Mouse (Mus musculus): ENCODE measurements around the gene Plgrkt. TPM values are rescaled to one million over a fixed set of nuclear protein-coding genes. Genes with fewer than 3 reads are reported as not detected.

Gene Plgrkt
- total and polyA plus RNA-seq, 3 experiments, result 22.9 to 29.9 (median 28.1) TPM

GRCm38 (mm10) chr19:29370545-29371283 is 3.5 kb upstream of the Plgrkt start:
- TF ChIP-seq CTCF (IDR thresholded peaks at IDR 0.05) (0 out of 2 replicates have a peak, but pooled peaks have one; percentile 20), POLR2A (IDR thresholded peaks at IDR 0.05; ENCODE audit: insufficient read depth, low read depth, low read length) (no peak)
- no peak overlapping the region for H3K27ac ChIP-seq
- no peaks in the 10 kb centered on the region for H3K79me2 ChIP-seq (replicated peaks; ENCODE audit: control insufficient read depth, insufficient read depth, low read length)
- no peaks in the 10 kb centered on the region for H3K36me3 ChIP-seq (ENCODE audit: control insufficient read depth, insufficient read depth, low read length)
- no peak overlapping the region for H3K4me3 ChIP-seq
- 93% methylated on average over 7 of the region's 7 CpGs for WGBS
- no peak for DNase-seq
- H3K4me1 ChIP-seq (ENCODE audit: control insufficient read depth, insufficient read depth, low read length), result peaks cover 1% of the 10 kb centered on the region
- intact Hi-C loops (cut with DNase I), result loop anchor here (5.0 kb wide), 2 partner anchors 47 to 437 kb away; partner anchors contain the start of gene 9930021J03Rik
- no peak overlapping the region for H3K9ac ChIP-seq (ENCODE audit: low read depth, low read length)
- no peaks in the 10 kb centered on the region for H3K27me3 ChIP-seq (ENCODE audit: control insufficient read depth, insufficient read depth, low read length)

DNA sequence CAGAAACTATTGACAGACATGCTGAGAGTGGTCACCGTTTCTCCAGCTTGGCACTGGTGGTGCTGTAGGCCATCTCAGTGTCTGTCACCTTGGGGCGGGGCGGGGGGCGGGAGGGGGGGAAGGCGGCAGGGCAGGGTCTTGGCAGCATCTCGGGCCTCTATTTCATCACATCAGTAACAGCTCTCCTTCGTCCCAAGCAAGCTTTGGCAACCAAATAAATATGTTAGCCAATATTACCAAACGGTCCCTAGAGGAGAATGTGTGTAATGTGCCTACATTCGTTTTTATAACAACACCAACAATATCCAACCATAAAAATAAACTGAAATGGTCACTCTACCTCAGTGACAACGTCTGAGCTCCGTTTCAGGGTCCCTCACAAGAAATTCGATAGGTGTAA is 2.9 kb upstream of the Plgrkt start:
- Histone ChIP-seq H3K36me3 (ENCODE audit: control insufficient read depth, insufficient read depth, low read length) (no peaks in the 10 kb centered on the region), H3K27me3 (ENCODE audit: control insufficient read depth, insufficient read depth, low read length) (no peaks in the 10 kb centered on the region), H3K79me2 (replicated peaks; ENCODE audit: control insufficient read depth, insufficient read depth, low read length) (no peaks in the 10 kb centered on the region), H3K9ac (ENCODE audit: low read depth, low read length) (no peak overlapping the region), H3K27ac (no peak overlapping the region), H3K4me1 (ENCODE audit: control insufficient read depth, insufficient read depth, low read length) (peaks cover 1% of the 10 kb centered on the region), H3K4me3 (no peak overlapping the region)
- DNase-seq, result no peak
- intact Hi-C loops (cut with DNase I), result loop anchor here (5.0 kb wide), 2 partner anchors 47 to 437 kb away; partner anchors contain the start of gene 9930021J03Rik
- WGBS, result 59% methylated on average over 12 of the region's 12 CpGs
- no peak for TF ChIP-seq POLR2A (IDR thresholded peaks at IDR 0.05; ENCODE audit: insufficient read depth, low read depth, low read length)
- TF ChIP-seq EP300 (IDR thresholded peaks at IDR 0.05; ENCODE audit: insufficient read depth, low read depth, low read length), result no peak
- TF ChIP-seq CTCF (IDR thresholded peaks at IDR 0.05), result no peak

DNA sequence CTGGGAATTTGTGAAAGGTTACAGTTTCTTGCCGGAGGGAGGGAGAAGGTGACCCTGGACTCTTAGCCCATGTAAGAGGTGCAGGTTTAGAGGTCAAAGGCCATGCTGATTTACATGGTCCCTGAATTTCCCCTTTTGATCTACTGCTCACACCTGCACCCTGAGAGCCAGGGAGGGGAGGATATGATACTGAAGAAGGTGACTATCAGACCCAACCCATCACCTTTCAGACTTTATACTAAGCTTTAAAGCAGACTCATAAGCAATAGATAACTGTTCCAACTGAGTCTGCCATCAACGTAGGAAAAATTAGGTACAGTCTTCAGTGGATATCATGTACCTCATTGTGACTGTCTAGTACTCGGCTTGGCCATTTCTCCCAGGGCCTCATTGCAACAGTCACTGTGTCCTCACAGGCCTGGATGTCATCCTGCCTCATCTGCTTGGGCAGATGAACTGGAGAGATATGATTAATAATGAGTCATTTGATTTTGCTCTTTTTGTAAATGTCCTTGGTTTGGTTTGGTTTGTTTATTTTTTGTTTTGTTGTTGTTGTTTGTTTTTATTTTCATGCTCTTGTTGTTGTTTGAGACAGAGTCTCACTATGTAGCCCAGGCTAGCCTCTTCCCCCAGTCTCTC is 1.6 kb upstream of the Plgrkt start:
- H3K27me3 ChIP-seq (ENCODE audit: control insufficient read depth, insufficient read depth, low read length), result no peaks in the 10 kb centered on the region
- intact Hi-C loops (cut with DNase I), result loop anchor here (5.0 kb wide), 1 partner anchor 194 kb away; no protein-coding TSS in a partner anchor
- no peaks in the 10 kb centered on the region for H3K36me3 ChIP-seq (ENCODE audit: control insufficient read depth, insufficient read depth, low read length)
- no peak for DNase-seq
- H3K9ac ChIP-seq (ENCODE audit: low read depth, low read length), result no peak overlapping the region
- H3K79me2 ChIP-seq (replicated peaks; ENCODE audit: control insufficient read depth, insufficient read depth, low read length), result no peaks in the 10 kb centered on the region
- TF ChIP-seq CTCF (IDR thresholded peaks at IDR 0.05), result no peak
- no peak for TF ChIP-seq EP300 (IDR thresholded peaks at IDR 0.05; ENCODE audit: insufficient read depth, low read depth, low read length)
- TF ChIP-seq POLR2A (IDR thresholded peaks at IDR 0.05; ENCODE audit: insufficient read depth, low read depth, low read length), result no peak
- H3K4me1 ChIP-seq (ENCODE audit: control insufficient read depth, insufficient read depth, low read length), result peaks cover 1% of the 10 kb centered on the region
- no peak overlapping the region for H3K4me3 ChIP-seq
- H3K27ac ChIP-seq, result no peak overlapping the region; the same call in 1 of the 2 replicates
- WGBS, result 72% methylated on average over 3 of the region's 3 CpGs

DNA sequence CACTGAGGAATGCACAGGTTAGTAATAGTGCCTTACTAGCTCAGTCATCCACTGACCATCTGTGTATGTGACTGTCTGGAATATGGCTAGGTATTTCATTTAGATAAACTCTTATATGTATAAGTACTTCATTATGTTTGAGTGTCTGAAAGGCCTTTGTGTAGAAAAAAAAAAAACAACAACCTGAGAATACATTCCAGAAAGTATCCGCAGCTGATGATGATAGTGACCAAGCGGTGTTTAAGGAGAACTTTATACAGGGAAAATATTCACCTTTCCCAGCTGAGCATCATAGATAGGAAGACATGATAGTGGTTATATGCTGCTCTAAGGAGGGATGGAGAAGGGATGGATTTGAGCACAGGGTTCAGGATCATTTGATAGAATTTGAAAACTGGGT is 851 bp upstream of the Plgrkt start:
- intact Hi-C loops (cut with DNase I), result loop anchor here (5.0 kb wide), 1 partner anchor 194 kb away; no protein-coding TSS in a partner anchor
- Histone ChIP-seq H3K4me3 (peak overlapping the region; percentile 74), H3K4me1 (ENCODE audit: control insufficient read depth, insufficient read depth, low read length) (peaks cover 1% of the 10 kb centered on the region), H3K27me3 (ENCODE audit: control insufficient read depth, insufficient read depth, low read length) (no peaks in the 10 kb centered on the region), H3K9ac (ENCODE audit: low read depth, low read length) (no peak overlapping the region), H3K79me2 (replicated peaks; ENCODE audit: control insufficient read depth, insufficient read depth, low read length) (no peaks in the 10 kb centered on the region), H3K27ac (peak overlapping the region; percentile 87; the same call in 1 of the 2 replicates), H3K36me3 (ENCODE audit: control insufficient read depth, insufficient read depth, low read length) (no peaks in the 10 kb centered on the region)
- 74% methylated on average over 2 of the region's 2 CpGs for WGBS
- TF ChIP-seq POLR2A (IDR thresholded peaks at IDR 0.05; ENCODE audit: insufficient read depth, low read depth, low read length), result no peak
- no peak for TF ChIP-seq EP300 (IDR thresholded peaks at IDR 0.05; ENCODE audit: insufficient read depth, low read depth, low read length)
- no peak for DNase-seq

DNA sequence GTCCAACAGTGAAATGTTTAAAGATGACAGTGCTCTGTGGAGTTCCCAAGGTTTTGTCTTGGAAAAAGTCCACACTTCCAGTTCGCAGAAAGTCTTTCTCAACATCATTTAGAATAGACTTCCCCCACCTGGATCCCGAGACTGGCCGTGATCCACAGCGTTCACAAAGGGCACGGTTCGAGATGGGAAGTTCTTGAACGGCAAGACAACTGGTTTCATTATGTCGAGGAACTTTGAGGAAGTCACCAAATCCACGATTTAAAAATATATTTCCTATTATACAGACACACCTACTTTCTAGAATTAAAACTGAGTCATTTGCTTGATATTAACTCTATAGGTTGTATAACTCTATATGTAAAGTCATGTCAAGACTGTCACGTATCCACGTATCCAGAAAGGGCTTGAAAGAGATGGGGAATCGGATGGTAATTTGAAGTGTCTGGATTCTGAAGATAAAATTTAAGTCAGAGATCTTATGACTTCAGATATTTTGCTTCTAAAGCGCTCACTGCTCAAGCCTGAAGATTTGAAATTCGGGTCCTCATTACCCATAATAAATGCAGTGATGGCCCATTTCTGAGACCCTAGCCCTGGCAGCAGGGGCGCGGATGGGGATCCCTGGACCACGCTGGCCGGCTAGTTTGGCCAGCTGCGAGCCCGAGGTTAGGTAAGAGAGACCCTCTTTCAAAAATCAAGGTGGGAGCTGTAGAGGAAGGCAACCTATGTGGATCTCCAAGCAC is 793 bp downstream of the Plgrkt start:
- peak in 1 of 2 experiments; percentile 49 for DNase-seq
- WGBS, result 29% methylated on average over 20 of the region's 20 CpGs
- intact Hi-C loops (cut with DNase I), result loop anchor here (5.0 kb wide), 1 partner anchor 196 kb away; no protein-coding TSS in a partner anchor
- H3K79me2 ChIP-seq (replicated peaks; ENCODE audit: control insufficient read depth, insufficient read depth, low read length), result no peaks in the 10 kb centered on the region
- H3K9ac ChIP-seq (ENCODE audit: low read depth, low read length), result peak overlapping the region; percentile 56
- H3K27ac ChIP-seq, result peak overlapping the region; percentile 87
- TF ChIP-seq CTCF (IDR thresholded peaks at IDR 0.05) (no peak), EP300 (IDR thresholded peaks at IDR 0.05; ENCODE audit: insufficient read depth, low read depth, low read length) (no peak), POLR2A (IDR thresholded peaks at IDR 0.05; ENCODE audit: insufficient read depth, low read depth, low read length) (no peak)
- H3K4me1 ChIP-seq (ENCODE audit: control insufficient read depth, insufficient read depth, low read length), result no peaks in the 10 kb centered on the region; the same call in none of the 2 replicates
- no peaks in the 10 kb centered on the region for H3K36me3 ChIP-seq (ENCODE audit: control insufficient read depth, insufficient read depth, low read length)
- H3K27me3 ChIP-seq (ENCODE audit: control insufficient read depth, insufficient read depth, low read length), result no peaks in the 10 kb centered on the region
- H3K4me3 ChIP-seq, result peak overlapping the region; percentile 74
